Comparison of ENCODE assay signal across 15 mouse cellular contexts in the genomic region with DNA sequence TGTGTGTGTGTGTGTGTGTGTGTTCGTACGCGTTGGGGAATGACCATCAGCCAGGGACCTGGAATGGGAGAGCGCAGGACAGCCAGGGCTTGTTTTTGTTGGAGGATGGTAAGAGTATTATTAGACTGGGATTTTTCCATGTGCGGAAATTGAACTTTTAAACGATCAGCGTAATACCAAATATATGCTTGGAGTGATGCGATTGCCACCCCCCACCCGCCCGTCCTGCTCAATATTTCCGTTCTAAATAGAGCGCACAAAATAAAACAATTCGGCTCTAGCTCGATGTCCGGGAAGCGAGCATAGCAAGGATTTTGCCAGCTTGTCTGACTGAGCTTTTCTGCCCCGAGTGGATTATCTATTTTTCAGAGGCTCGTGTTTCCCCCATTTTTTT. TPM values are rescaled to one million over a fixed set of nuclear protein-coding genes. Genes with fewer than 3 reads are reported as not detected.
DNase-seq lines count a peak whose midpoint lies in the region; ATAC-seq and TF ChIP-seq lines count a peak whose summit lies in the region.
"Had no signal": no experiment of that assay in that cellular context is flagged by ENCODE, and none has a peak within 500 bp of the region (broad histone marks: within the 10 kb centered on the region; RNA-seq: fewer than 3 reads in every experiment).

No protein-coding gene starts in this region.

- H3K4me2 ChIP-seq in neural tube, embryonic 11.5 days (ENCODE audit: low read depth), result peak overlapping the region; percentile 72
- H3K4me2 ChIP-seq in forebrain, embryonic 15.5 days (replicated peaks), result peak overlapping the region; percentile 68
- peak overlapping the region; percentile 65 for H3K4me2 ChIP-seq in limb, embryonic 14.5 days (replicated peaks; ENCODE audit: low read depth, low read length, severe bottlenecking)
- peak overlapping the region; percentile 59 for H3K4me2 ChIP-seq in neural tube, embryonic 15.5 days

- peak overlapping the region; percentile 95 for H3K9ac ChIP-seq in neural tube, embryonic 11.5 days (ENCODE audit: low read length)
- peak overlapping the region; percentile 70 for H3K9ac ChIP-seq in forebrain, embryonic 15.5 days (replicated peaks)
- peak overlapping the region; percentile 66 for H3K9ac ChIP-seq in limb, embryonic 14.5 days (ENCODE audit: low read depth, low read length, severe bottlenecking)
- H3K9ac ChIP-seq in neural tube, embryonic 15.5 days (replicated peaks), result peak overlapping the region; percentile 51

- peaks cover 47% of the 10 kb centered on the region for H3K27me3 ChIP-seq in neural tube, embryonic 11.5 days (ENCODE audit: control insufficient read depth, insufficient read depth, low read length)
- peaks cover 20% of the 10 kb centered on the region for H3K27me3 ChIP-seq in forebrain, embryonic 15.5 days
- peaks cover 75% of the 10 kb centered on the region for H3K27me3 ChIP-seq in limb, embryonic 14.5 days (ENCODE audit: control insufficient read depth, insufficient read depth, low read length)
- H3K27me3 ChIP-seq in neural tube, embryonic 15.5 days (replicated peaks), result peaks cover 47% of the 10 kb centered on the region
- H3K27me3 ChIP-seq: CH12.LX had no signal

- ATAC-seq in neural tube, embryonic 11.5 days (ENCODE audit: insufficient read depth, low FRiP score, low TSS enrichment), result no peak
- no peak for ATAC-seq in forebrain, embryonic 15.5 days (replicated peaks)
- ATAC-seq in limb, embryonic 14.5 days (ENCODE audit: low FRiP score, low read depth), result no peak
- no peak for ATAC-seq in neural tube, embryonic 15.5 days (ENCODE audit: low FRiP score)
- no peak for ATAC-seq in erythroblast, adult 5-6 weeks (replicated peaks; ENCODE audit: low FRiP score, poor library complexity, severe bottlenecking)

- WGBS in neural tube, embryonic 11.5 days, result under 1% methylated on average over 18 of the region's 18 CpGs
- WGBS in forebrain, embryonic 15.5 days, result under 1% methylated on average over 18 of the region's 18 CpGs
- under 1% methylated on average over 18 of the region's 18 CpGs for WGBS in limb, embryonic 14.5 days
- WGBS in neural tube, embryonic 15.5 days, result under 1% methylated on average over 18 of the region's 18 CpGs

- no peak for TF ChIP-seq POLR2A in limb, embryonic 14.5 days (IDR thresholded peaks at IDR 0.05; ENCODE audit: borderline replicate concordance, extremely low read depth, insufficient read depth, insufficient read length)

- no peak for DNase-seq in neural tube, embryonic 11.5 days (ENCODE audit: low spot score)
- DNase-seq in neural tube, embryonic 10.5 days (ENCODE audit: extremely low spot score, low spot score), result no peak
- DNase-seq in limb, embryonic 14.5 days (ENCODE audit: low spot score), result no peak
- DNase-seq in left cerebral cortex, postnatal 10 days (ENCODE audit: extremely low spot score in 1 of 2, low spot score in 2 of 2), result no peak
- no peak for DNase-seq in right cerebral cortex, postnatal 14 days
- DNase-seq: lung, postnatal 10 days; spleen, adult 18-20 months had no signal

- intact Hi-C loops in left cerebral cortex, postnatal 10 days (cut with DNase I), result loop anchor here (5.0 kb wide), 2 partner anchors 95 to 250 kb away; no protein-coding TSS in a partner anchor

- H3K4me3 ChIP-seq in neural tube, embryonic 11.5 days (ENCODE audit: low read depth, low read length), result peak overlapping the region; percentile 75
- peak overlapping the region; percentile 59 for H3K4me3 ChIP-seq in forebrain, embryonic 15.5 days
- peak overlapping the region; percentile 58 for H3K4me3 ChIP-seq in limb, embryonic 14.5 days (replicated peaks; ENCODE audit: low read length)
- H3K4me3 ChIP-seq in neural tube, embryonic 15.5 days (replicated peaks), result peak overlapping the region; percentile 47

- no peaks in the 10 kb centered on the region for H3K36me3 ChIP-seq in neural tube, embryonic 11.5 days (ENCODE audit: control insufficient read depth, insufficient read depth, low read length)
- no peaks in the 10 kb centered on the region for H3K36me3 ChIP-seq in forebrain, embryonic 15.5 days
- H3K36me3 ChIP-seq in limb, embryonic 14.5 days (ENCODE audit: control insufficient read depth, insufficient read depth, low read length), result no peaks in the 10 kb centered on the region
- H3K36me3 ChIP-seq in neural tube, embryonic 15.5 days, result no peaks in the 10 kb centered on the region

- no peaks in the 10 kb centered on the region for H3K9me3 ChIP-seq in neural tube, embryonic 11.5 days (ENCODE audit: control insufficient read depth, low read length)
- H3K9me3 ChIP-seq in forebrain, embryonic 15.5 days, result no peaks in the 10 kb centered on the region
- H3K9me3 ChIP-seq in limb, embryonic 14.5 days (ENCODE audit: control insufficient read depth, low read length), result no peaks in the 10 kb centered on the region
- no peaks in the 10 kb centered on the region for H3K9me3 ChIP-seq in neural tube, embryonic 15.5 days (replicated peaks)

- H3K4me1 ChIP-seq in neural tube, embryonic 11.5 days (ENCODE audit: control insufficient read depth, insufficient read depth, low read length), result peaks cover 15% of the 10 kb centered on the region; the same call in 1 of the 2 replicates
- H3K4me1 ChIP-seq in forebrain, embryonic 15.5 days, result peaks cover 39% of the 10 kb centered on the region
- peaks cover 7% of the 10 kb centered on the region; the same call in 1 of the 2 replicates for H3K4me1 ChIP-seq in limb, embryonic 14.5 days (ENCODE audit: control insufficient read depth, insufficient read depth, low read length)
- peaks cover 29% of the 10 kb centered on the region for H3K4me1 ChIP-seq in neural tube, embryonic 15.5 days

- peak overlapping the region; percentile 98 for H3K27ac ChIP-seq in neural tube, embryonic 11.5 days (ENCODE audit: low read depth, low read length)
- H3K27ac ChIP-seq in forebrain, embryonic 15.5 days (replicated peaks), result peak overlapping the region; percentile 97
- 0 out of 2 replicates have a peak overlapping the region, but pooled peaks have one; percentile 85 for H3K27ac ChIP-seq in limb, embryonic 14.5 days (replicated peaks; ENCODE audit: low read depth, low read length)
- H3K27ac ChIP-seq in neural tube, embryonic 15.5 days (replicated peaks), result peak overlapping the region; percentile 83

RNA-seq across cellular contexts. Expression of gene Zic2, which starts 1.6 kb away (rescaled TPM):
- polyA plus RNA-seq in neural tube, embryonic 11.5 days (2014; fragmentation: Nextera tagmentation; extraction: Ambion mirVana), result 6.3 and 7.6 TPM in 2 replicates
- polyA plus RNA-seq in forebrain, embryonic 15.5 days (2015; fragmentation: Nextera tagmentation; extraction: Ambion mirVana), result 8.4 and 9.3 TPM in 2 replicates
- 4.0 and 6.0 TPM in 2 replicates for polyA plus RNA-seq in limb, embryonic 14.5 days (2012; rRNA removed)
- polyA plus RNA-seq in limb, embryonic 14.5 days (2014; fragmentation: Nextera tagmentation; extraction: Ambion mirVana), result 0.80 and 1.1 TPM in 2 replicates
- polyA plus RNA-seq in neural tube, embryonic 15.5 days (2015; fragmentation: Nextera tagmentation; extraction: Ambion mirVana), result 5.1 and 6.8 TPM in 2 replicates
- total RNA-seq in left cerebral cortex, postnatal 10 days (2021), result 10 to 100 TPM; 16.4 to 19.0 TPM
- not detected in 2 replicates for total RNA-seq in erythroblast, adult 5-6 weeks (2015; ENCODE audit: low replicate concordance)
- total RNA-seq in erythroblast, adult 5-6 weeks (2017; ENCODE audit: low replicate concordance), result not detected in 2 replicates
- total RNA-seq: CH12.LX; neutrophil, adult 5-6 weeks had no signal
- polyA plus RNA-seq: thymus, postnatal 0 days had no signal

RNA-seq across cellular contexts. Expression of gene Zic5, which starts 11.3 kb away (rescaled TPM):
- polyA plus RNA-seq in neural tube, embryonic 11.5 days (2014; fragmentation: Nextera tagmentation; extraction: Ambion mirVana), result 10.3 and 10.8 TPM in 2 replicates
- 14.2 and 15.2 TPM in 2 replicates for polyA plus RNA-seq in forebrain, embryonic 15.5 days (2015; fragmentation: Nextera tagmentation; extraction: Ambion mirVana)
- 0.47 and 1.3 TPM in 2 replicates for polyA plus RNA-seq in limb, embryonic 14.5 days (2012; rRNA removed)
- polyA plus RNA-seq in limb, embryonic 14.5 days (2014; fragmentation: Nextera tagmentation; extraction: Ambion mirVana), result 0.76 and 0.94 TPM in 2 replicates
- 3.9 and 6.2 TPM in 2 replicates for polyA plus RNA-seq in neural tube, embryonic 15.5 days (2015; fragmentation: Nextera tagmentation; extraction: Ambion mirVana)
- total RNA-seq in left cerebral cortex, postnatal 10 days (2021), result 1 to 10 TPM; 3.0 to 3.9 TPM
- not detected in 2 replicates for total RNA-seq in erythroblast, adult 5-6 weeks (2015; ENCODE audit: low replicate concordance)
- not detected in 2 replicates for total RNA-seq in erythroblast, adult 5-6 weeks (2017; ENCODE audit: low replicate concordance)
- total RNA-seq: neutrophil, adult 5-6 weeks had no signal
- polyA plus RNA-seq: thymus, postnatal 0 days had no signal

RNA-seq across cellular contexts. Expression of gene Gm10837, which starts 13.6 kb away (rescaled TPM):
- 0.51 and 0.54 TPM in 2 replicates for polyA plus RNA-seq in neural tube, embryonic 11.5 days (2014; fragmentation: Nextera tagmentation; extraction: Ambion mirVana)
- 0.57 and 0.63 TPM in 2 replicates for polyA plus RNA-seq in forebrain, embryonic 15.5 days (2015; fragmentation: Nextera tagmentation; extraction: Ambion mirVana)
- polyA plus RNA-seq in limb, embryonic 14.5 days (2012; rRNA removed), result not detected in 2 replicates
- 0.12 TPM in 1 of 2 replicates, not detected in the other for polyA plus RNA-seq in limb, embryonic 14.5 days (2014; fragmentation: Nextera tagmentation; extraction: Ambion mirVana)
- 0.23 and 0.27 TPM in 2 replicates for polyA plus RNA-seq in neural tube, embryonic 15.5 days (2015; fragmentation: Nextera tagmentation; extraction: Ambion mirVana)
- not detected for total RNA-seq in left cerebral cortex, postnatal 10 days (2021)
- total RNA-seq in erythroblast, adult 5-6 weeks (2015; ENCODE audit: low replicate concordance), result not detected in 2 replicates
- total RNA-seq in erythroblast, adult 5-6 weeks (2017; ENCODE audit: low replicate concordance), result not detected in 2 replicates
- total RNA-seq: CH12.LX; layer of hippocampus, postnatal 10 days; neutrophil, adult 5-6 weeks had no signal
- polyA plus RNA-seq: thymus, postnatal 0 days had no signal

RNA-seq across cellular contexts. Expression of gene Gm5089, which starts 25.9 kb away (rescaled TPM):
- polyA plus RNA-seq in neural tube, embryonic 11.5 days (2014; fragmentation: Nextera tagmentation; extraction: Ambion mirVana), result 0.23 and 0.35 TPM in 2 replicates
- 0.74 and 0.75 TPM in 2 replicates for polyA plus RNA-seq in forebrain, embryonic 15.5 days (2015; fragmentation: Nextera tagmentation; extraction: Ambion mirVana)
- polyA plus RNA-seq in limb, embryonic 14.5 days (2012; rRNA removed), result not detected in 2 replicates
- 0.25 TPM in 1 of 2 replicates, not detected in the other for polyA plus RNA-seq in limb, embryonic 14.5 days (2014; fragmentation: Nextera tagmentation; extraction: Ambion mirVana)
- 0.14 and 0.60 TPM in 2 replicates for polyA plus RNA-seq in neural tube, embryonic 15.5 days (2015; fragmentation: Nextera tagmentation; extraction: Ambion mirVana)
- under 1 TPM in 1 of 2 experiments, not detected in 1; 0.16 TPM for total RNA-seq in left cerebral cortex, postnatal 10 days (2021)
- not detected in 2 replicates for total RNA-seq in erythroblast, adult 5-6 weeks (2015; ENCODE audit: low replicate concordance)
- not detected in 2 replicates for total RNA-seq in erythroblast, adult 5-6 weeks (2017; ENCODE audit: low replicate concordance)
- total RNA-seq: CH12.LX; neutrophil, adult 5-6 weeks had no signal
- polyA plus RNA-seq: heart, embryonic 11.5 days; thymus, postnatal 0 days had no signal

RNA-seq across cellular contexts. Expression of gene Pcca, which starts 57.3 kb away (rescaled TPM):
- polyA plus RNA-seq in neural tube, embryonic 11.5 days (2014; fragmentation: Nextera tagmentation; extraction: Ambion mirVana), result 33.1 and 33.4 TPM in 2 replicates
- polyA plus RNA-seq in forebrain, embryonic 15.5 days (2015; fragmentation: Nextera tagmentation; extraction: Ambion mirVana), result 21.9 and 25.2 TPM in 2 replicates
- 11.4 and 15.7 TPM in 2 replicates for polyA plus RNA-seq in limb, embryonic 14.5 days (2012; rRNA removed)
- 17.3 and 18.1 TPM in 2 replicates for polyA plus RNA-seq in limb, embryonic 14.5 days (2014; fragmentation: Nextera tagmentation; extraction: Ambion mirVana)
- polyA plus RNA-seq in neural tube, embryonic 15.5 days (2015; fragmentation: Nextera tagmentation; extraction: Ambion mirVana), result 27.5 and 28.1 TPM in 2 replicates
- total RNA-seq in left cerebral cortex, postnatal 10 days (2021), result 10 to 100 TPM; 35.5 to 38.2 TPM
- total RNA-seq in erythroblast, adult 5-6 weeks (2015; ENCODE audit: low replicate concordance), result 0.96 and 22.2 TPM in 2 replicates
- 8.4 and 9.8 TPM in 2 replicates for total RNA-seq in erythroblast, adult 5-6 weeks (2017; ENCODE audit: low replicate concordance)
